Mouse (Mus musculus): ENCODE data around the gene Ptgfr.

DNA sequence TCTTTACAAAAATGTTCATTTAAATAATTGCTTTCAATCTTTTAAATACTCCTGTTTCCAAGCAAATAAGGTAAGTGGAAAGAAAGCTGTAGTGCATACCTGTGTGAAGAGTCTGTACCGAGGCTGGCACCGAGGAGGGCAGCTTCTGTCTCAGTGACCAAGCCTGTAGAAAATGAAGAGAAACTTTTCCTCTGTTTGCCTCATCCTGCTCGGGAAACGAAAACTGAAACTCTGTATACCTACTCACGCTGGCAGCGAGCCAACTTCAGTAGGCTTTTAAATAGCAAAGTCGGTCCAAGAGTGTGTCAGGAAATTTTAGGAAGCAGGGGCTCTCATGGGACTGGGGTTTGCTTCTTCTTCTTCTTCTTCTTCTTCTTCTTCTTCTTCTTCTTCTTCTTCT lies 87.7 kb downstream of the Ptgfr start, which contains the start of gene Ifi44:
- no peak for TF ChIP-seq POLR2A (IDR thresholded peaks at IDR 0.05; ENCODE audit: control insufficient read depth, extremely low read depth, insufficient read depth, low read length, poor library complexity)
- no peak for TF ChIP-seq CTCF (IDR thresholded peaks at IDR 0.05; ENCODE audit: borderline replicate concordance, control insufficient read depth, extremely low read depth, insufficient read depth, low read length, poor library complexity)

All from thymus, adult 2 months (tissue).